Mouse (Mus musculus) brain, embryonic 18.5 days (tissue): ENCODE data around the gene Sag.
A peak's percentile ranks its signal among the peaks of the same experiment; 100 is the strongest.
"Not testable (repeated sequence)": the region's sequence is repeated elsewhere in the genome, so short reads cannot be mapped to it uniquely, and the experiment has no call there.

Experiments
- DNase-seq: peaks from one replicate; pipeline ENCODE4 v3.0.0-alpha.2; 2012; ENCODE audit warnings: low read depth, low spot score

The Sag gene

GRCm38 (mm10) chr1:87824420-87824995, 21.0 kb downstream of the Sag start:
- no peak for DNase-seq

GRCm38 (mm10) chr1:87825281-87825680, 21.8 kb downstream of the Sag start:
- no peak for DNase-seq

GRCm38 (mm10) chr1:87825991-87826390, 22.5 kb downstream of the Sag start:
- DNase-seq = no peak

- no peak for DNase-seq
These were observed 23.0 kb downstream of the Sag start for GRCm38 (mm10) chr1:87826474-87826873.

GRCm38 (mm10) chr1:87827476-87827875, 24.0 kb downstream of the Sag start:
- not testable (repeated sequence) for DNase-seq

- DNase-seq = no peak
These were observed 24.7 kb downstream of the Sag start for GRCm38 (mm10) chr1:87828185-87828584.

GRCm38 (mm10) chr1:87828926-87829580, 25.6 kb downstream of the Sag start:
- no peak for DNase-seq

GRCm38 (mm10) chr1:87829621-87830211, 26.2 kb downstream of the Sag start:
- no peak for DNase-seq

GRCm38 (mm10) chr1:87836453-87836852, 33.0 kb downstream of the Sag start:
- DNase-seq = no peak

- DNase-seq = no peak
These were observed 33.5 kb downstream of the Sag start for GRCm38 (mm10) chr1:87837018-87837417.

GRCm38 (mm10) chr1:87840411-87841208, 37.1 kb downstream of the Sag start:
- no peak for DNase-seq

GRCm38 (mm10) chr1:87846801-87847474, 43.5 kb downstream of the Sag start:
- DNase-seq = no peak

- DNase-seq = no peak
These were observed 44.1 kb downstream of the Sag start for GRCm38 (mm10) chr1:87847475-87848168.

GRCm38 (mm10) chr1:87848237-87848996, 44.9 kb downstream of the Sag start:
- DNase-seq = no peak

- DNase-seq = no peak
These were observed 45.8 kb downstream of the Sag start for GRCm38 (mm10) chr1:87849278-87849677.

- DNase-seq = no peak
These were observed 47.9 kb downstream of the Sag start for GRCm38 (mm10) chr1:87851344-87851743.

GRCm38 (mm10) chr1:87852081-87852790, 48.8 kb downstream of the Sag start:
- DNase-seq = no peak

- peak; percentile 50 for DNase-seq
These were observed 49.6 kb downstream of the Sag start, which contains the start of gene Dgkd for GRCm38 (mm10) chr1:87852892-87853600. Gene Dgkd (plus strand): TSS chr1:87853287.
